Mouse (Mus musculus) cerebellum, postnatal 10 days (tissue): ENCODE measurements around the gene Gdpgp1.

Experiments used
- DNase-seq, 2 experiments: peaks; one replicate each; pipeline ENCODE4 v3.0.0; 2021; ENCODE audit warnings: mixed read lengths in 2 of 2

Gdpgp1 gene

GRCm38 (mm10) chr7:80232489-80233029 is at the start of gene Gdpgp1, which contains the start of gene Cib1:
Gdpgp1 (plus strand) TSS chr7:80232865.
Cib1 (minus strand) TSS chr7:80232813.
- DNase-seq, result peak; percentile 94 to 96

GRCm38 (mm10) chr7:80183466-80183865 is 49.2 kb upstream of the Gdpgp1 start:
- no peak for DNase-seq

GRCm38 (mm10) chr7:80183969-80184368 is 48.7 kb upstream of the Gdpgp1 start:
- DNase-seq, result no peak

- DNase-seq, result no peak
Observed at GRCm38 (mm10) chr7:80184551-80184950, 48.1 kb upstream of the Gdpgp1 start.

GRCm38 (mm10) chr7:80184968-80185367 is 47.7 kb upstream of the Gdpgp1 start:
- no peak for DNase-seq

GRCm38 (mm10) chr7:80186021-80186420 is 46.6 kb upstream of the Gdpgp1 start:
- peak in 1 of 2 experiments; percentile 40 for DNase-seq

GRCm38 (mm10) chr7:80186531-80187296 is 46.0 kb upstream of the Gdpgp1 start, which contains the start of gene Sema4b:
Sema4b (plus strand) TSS chr7:80186841.
- DNase-seq, result peak; percentile 91 to 93

GRCm38 (mm10) chr7:80187501-80187900 is 45.2 kb upstream of the Gdpgp1 start:
- DNase-seq, result no peak

GRCm38 (mm10) chr7:80188579-80189125 is 44.0 kb upstream of the Gdpgp1 start:
- DNase-seq, result no peak

GRCm38 (mm10) chr7:80189147-80189933 is 43.3 kb upstream of the Gdpgp1 start:
- DNase-seq, result peak; percentile 44 to 45

- no peak for DNase-seq
Observed at GRCm38 (mm10) chr7:80191455-80191854, 41.2 kb upstream of the Gdpgp1 start.

GRCm38 (mm10) chr7:80192226-80193061 is 40.2 kb upstream of the Gdpgp1 start:
- peak; percentile 95 to 96 for DNase-seq

GRCm38 (mm10) chr7:80193941-80194739 is 38.5 kb upstream of the Gdpgp1 start:
- DNase-seq, result peak in 1 of 2 experiments; percentile 50

GRCm38 (mm10) chr7:80195146-80195545 is 37.5 kb upstream of the Gdpgp1 start:
- DNase-seq, result no peak

- DNase-seq, result peak in 1 of 2 experiments; percentile 51
Observed at GRCm38 (mm10) chr7:80195576-80196263, 36.9 kb upstream of the Gdpgp1 start.

GRCm38 (mm10) chr7:80197371-80197770 is 35.3 kb upstream of the Gdpgp1 start:
- DNase-seq, result peak; percentile 66 to 67

GRCm38 (mm10) chr7:80197941-80198778 is 34.5 kb upstream of the Gdpgp1 start:
- DNase-seq, result peak; percentile 84 to 90

- DNase-seq, result peak; percentile 47 to 64
Observed at GRCm38 (mm10) chr7:80198863-80199262, 33.8 kb upstream of the Gdpgp1 start.

- no peak for DNase-seq
Observed at GRCm38 (mm10) chr7:80199286-80199685, 33.4 kb upstream of the Gdpgp1 start.
